Mouse (Mus musculus) urinary bladder, postnatal 10 days (tissue): Measurements from ENCODE around the gene Olfr1137.

Experiments
- DNase-seq: peaks from one replicate; pipeline ENCODE4 v3.0.0; 2022; ENCODE audit warnings: low spot score

Gene Olfr1137

DNA sequence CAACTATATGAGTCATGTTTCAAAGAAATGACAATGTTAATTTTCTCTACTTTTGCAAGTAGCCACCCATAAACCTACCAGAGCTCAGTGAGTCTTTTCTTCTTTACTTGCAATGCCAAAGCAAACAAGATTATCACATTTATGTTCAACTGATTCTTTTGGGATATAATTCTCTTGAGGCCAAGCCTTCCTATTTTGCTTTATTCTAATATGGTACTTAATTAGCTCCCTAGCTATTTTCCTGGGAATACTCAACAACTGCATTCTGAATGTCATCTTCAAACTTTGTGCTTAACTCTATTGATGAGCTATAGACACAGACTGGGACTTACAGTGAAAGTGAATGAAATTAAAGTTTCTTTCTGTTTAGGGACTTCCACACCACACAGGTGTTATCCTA, at the start of gene Olfr1137:
TSS of gene Olfr1137 (minus strand) at position 101 of the 400 bp plus-strand sequence.
- no peak for DNase-seq

GRCm38 (mm10) chr2:87753891-87754290, 40.9 kb upstream of the Olfr1137 start, which contains the start of gene Olfr1141:
Gene Olfr1141 (minus strand): TSS chr2:87753991.
- DNase-seq = no peak

GRCm38 (mm10) chr2:87743452-87743851, 30.5 kb upstream of the Olfr1137 start, which contains the start of gene Olfr1140:
Gene Olfr1140 (plus strand): TSS chr2:87743752.
- no peak for DNase-seq

GRCm38 (mm10) chr2:87739878-87740277, 26.9 kb upstream of the Olfr1137 start, which contains the start of gene Olfr1138:
Gene Olfr1138 (minus strand): TSS chr2:87739978.
- DNase-seq = no peak

GRCm38 (mm10) chr2:87693847-87694246, 19.1 kb downstream of the Olfr1137 start, which contains the start of gene Olfr1136:
Gene Olfr1136 (minus strand): TSS chr2:87693947.
- no peak for DNase-seq

DNA sequence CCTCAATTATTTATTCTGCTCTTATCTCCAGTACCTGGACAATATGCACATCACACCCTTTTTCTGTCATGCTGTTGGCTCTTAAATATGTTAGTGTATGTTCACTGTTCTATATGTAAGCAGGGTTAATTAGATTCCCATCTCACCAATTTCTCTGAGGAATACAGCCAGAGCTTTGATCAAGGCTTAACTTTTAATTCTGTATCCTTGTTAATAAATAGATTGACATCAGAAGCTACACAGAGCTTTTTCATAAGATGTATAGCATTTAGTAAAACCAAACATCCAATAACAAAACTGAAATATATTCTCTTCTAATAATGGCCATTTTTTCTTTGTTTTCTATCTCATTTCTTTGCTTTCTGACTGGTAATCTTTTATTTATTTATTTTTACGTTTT, 39.4 kb downstream of the Olfr1137 start, which contains the start of gene Olfr1135:
TSS of gene Olfr1135 (minus strand) at position 101 of the 400 bp plus-strand sequence.
- DNase-seq = no peak
